Mouse (Mus musculus) intestine, postnatal 0 days (tissue): ENCODE measurements at regions not wholly inside any gene's neighbourhood (a gene's known extent, or its start where the extent isn't known, plus 50 kb on each side); places are given as distances from the start of the nearest gene placed in this dataset.

Experiments
- ATAC-seq: fragments of 200-750 bp; cut with Nextera tagmentation; 2 replicates; pipeline ENCODE4 v1.8.0; 2017; ENCODE audit warnings: mild to moderate bottlenecking, moderate TSS enrichment, moderate library complexity
- H3K27ac ChIP-seq: fragments of 300-500 bp; sonication (generic); 2 replicates; pipeline ENCODE4 v1.5.1; 2014; ENCODE audit warnings: mild to moderate bottlenecking, low read depth, low read length, moderate library complexity
- H3K27me3 ChIP-seq: fragments of 300-500 bp; sonication (generic); replicated peaks from 2 replicates; pipeline ENCODE4 v1.6.1; 2014; ENCODE audit warnings: low read length, mixed read lengths; ENCODE audit not compliant: control insufficient read depth, insufficient read depth
- H3K36me3 ChIP-seq: fragments of 300-500 bp; sonication (generic); 2 replicates; pipeline ENCODE4 v1.6.1; 2014; ENCODE audit warnings: mild to moderate bottlenecking, moderate library complexity; ENCODE audit not compliant: control insufficient read depth, insufficient read depth
- H3K4me1 ChIP-seq: fragments of 300-500 bp; sonication (generic); replicated peaks from 2 replicates; pipeline ENCODE4 v1.6.1; 2014; ENCODE audit warnings: antibody characterized with exemption, low read length, mixed read lengths; ENCODE audit not compliant: control insufficient read depth, insufficient read depth
- H3K4me2 ChIP-seq: fragments of 300-500 bp; sonication (generic); replicated peaks from 2 replicates; pipeline ENCODE4 v1.6.1; 2014; ENCODE audit warnings: low read depth, mild to moderate bottlenecking, moderate library complexity
- H3K4me3 ChIP-seq: fragments of 300-500 bp; sonication (generic); 2 replicates; pipeline ENCODE4 v1.5.1; 2014; ENCODE audit warnings: low read depth, low read length
- H3K9ac ChIP-seq: fragments of 300-500 bp; sonication (generic); 2 replicates; pipeline ENCODE4 v1.6.1; 2014; ENCODE audit warnings: mild to moderate bottlenecking, low read depth, low read length
- H3K9me3 ChIP-seq: fragments of 300-500 bp; sonication (generic); 2 replicates; pipeline ENCODE4 v1.6.1; 2016; ENCODE audit warnings: mixed run types; ENCODE audit not compliant: control insufficient read depth
- CTCF ChIP-seq: sonication (generic); IDR thresholded peaks from 2 replicates; pipeline ENCODE4 v1.5.1; 2016; ENCODE audit warnings: low read depth, mild to moderate bottlenecking, control low read depth, antibody characterized with exemption, moderate library complexity
- WGBS: fragments of 180-500 bp; shearing (Covaris S2); extraction: QIAGEN DNeasy Blood & Tissue Kit; methylation state at CpG from one replicate; pipeline ENCODE4 v1.1.7; 2014; 5-methylcytosine and 5-hydroxymethylcytosine counted together

DNA sequence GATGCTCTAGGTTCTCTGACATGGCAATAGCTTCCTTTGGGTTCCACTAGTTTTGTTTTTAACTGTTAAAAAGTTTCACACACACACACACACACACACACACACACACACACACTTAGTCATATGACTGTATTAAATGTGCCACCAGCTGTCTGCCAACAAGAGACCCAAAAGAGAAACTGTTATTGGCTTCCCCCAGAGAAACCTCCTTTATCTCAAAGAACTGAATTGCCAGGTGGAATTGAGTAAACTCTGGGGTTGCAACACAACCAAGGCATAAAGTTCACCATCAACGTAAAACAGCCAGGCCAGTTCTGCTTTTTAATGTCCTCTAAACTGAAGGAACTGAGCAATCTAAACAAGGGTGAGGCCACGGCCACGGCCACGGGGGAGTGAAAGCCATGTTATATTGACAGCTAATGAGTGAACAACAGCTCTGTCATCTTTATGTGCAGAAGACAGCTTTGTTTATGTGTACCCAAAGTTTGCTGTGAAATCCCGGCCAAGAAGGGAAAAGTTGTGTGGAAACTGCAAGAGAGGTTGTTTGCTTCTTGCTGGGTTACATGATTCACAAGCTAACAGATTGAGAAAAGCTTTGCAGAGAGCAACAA is 69.3 kb downstream of the Btg1 start:
- peaks cover 23% of the 10 kb centered on the region for H3K4me1 ChIP-seq
- H3K27me3 ChIP-seq = no peaks in the 10 kb centered on the region
- TF ChIP-seq CTCF = no peak
- no peaks in the 10 kb centered on the region for H3K36me3 ChIP-seq
- H3K4me3 ChIP-seq = no peak overlapping the region
- peak overlapping the region; percentile 28; the same call in 1 of the 2 replicates for H3K4me2 ChIP-seq
- H3K9me3 ChIP-seq = no peaks in the 10 kb centered on the region
- ATAC-seq = peak; percentile 65
- peak overlapping the region; percentile 54; the same call in 1 of the 2 replicates for H3K27ac ChIP-seq
- 7% methylated on average over 5 of the region's 5 CpGs for WGBS
- H3K9ac ChIP-seq = no peak overlapping the region

DNA sequence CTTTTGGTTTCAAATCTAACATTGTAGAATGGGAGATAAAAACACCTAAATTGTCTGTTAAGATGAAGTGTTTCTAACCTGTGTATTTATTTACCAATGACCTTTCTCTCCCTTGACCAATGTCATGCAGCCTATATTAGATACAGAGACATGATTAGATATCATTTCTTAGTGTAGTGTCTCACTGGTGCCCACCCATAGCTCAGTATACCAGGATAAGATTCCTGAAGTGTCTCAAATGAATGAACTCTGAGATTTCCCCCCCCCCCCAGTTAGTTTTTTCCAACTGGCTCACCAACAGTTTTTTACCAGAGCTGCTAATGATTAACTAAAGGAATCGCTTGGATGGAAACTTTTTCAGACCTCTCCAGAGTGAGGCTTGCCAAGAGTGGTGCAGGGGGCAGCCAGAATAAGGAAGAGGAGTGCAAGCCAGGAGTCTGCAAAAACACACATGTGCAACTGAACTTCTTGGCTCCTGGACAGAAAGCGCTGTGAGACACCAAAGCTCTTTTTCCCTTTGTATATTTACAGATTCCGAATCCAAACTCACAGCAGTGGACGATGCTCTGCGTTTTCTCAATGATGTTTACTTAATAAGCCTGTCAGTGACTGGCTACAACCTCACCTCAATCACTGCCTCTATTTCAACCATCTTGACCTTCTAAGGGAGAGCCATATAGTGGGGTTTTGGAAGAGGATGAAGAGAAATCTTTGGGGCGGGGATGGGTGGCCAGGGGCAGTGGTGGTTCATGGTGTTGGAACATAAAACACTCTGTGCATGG is 70.0 kb downstream of the Btg1 start:
- Histone ChIP-seq H3K4me2 (peak overlapping the region; percentile 28; the same call in 1 of the 2 replicates), H3K4me3 (no peak overlapping the region), H3K9me3 (no peaks in the 10 kb centered on the region), H3K4me1 (peaks cover 27% of the 10 kb centered on the region), H3K27ac (peak overlapping the region; percentile 54), H3K9ac (no peak overlapping the region), H3K36me3 (no peaks in the 10 kb centered on the region), H3K27me3 (no peaks in the 10 kb centered on the region)
- no peak for TF ChIP-seq CTCF
- 12% methylated on average over 6 of the region's 6 CpGs for WGBS
- ATAC-seq = no peak; the same call in 1 of the 2 replicates

DNA sequence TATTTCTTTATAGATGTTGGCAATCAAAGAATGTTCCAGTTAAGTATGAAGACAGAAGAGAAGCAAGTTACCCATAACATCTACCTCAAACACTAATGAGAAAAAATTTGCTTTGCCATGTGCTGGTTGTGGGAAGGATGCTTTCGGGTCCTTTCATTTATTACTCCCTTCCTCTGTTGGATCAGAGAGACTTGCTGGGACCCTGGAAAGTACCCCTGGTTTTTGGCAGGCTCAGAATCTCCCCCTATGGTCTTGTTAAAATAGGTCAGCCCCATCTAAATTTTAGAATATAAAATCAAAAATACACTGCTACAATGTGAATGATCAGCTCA is 70.6 kb downstream of the Btg1 start:
- 68% methylated on average over 1 of the region's 1 CpGs for WGBS
- Histone ChIP-seq H3K27ac (no peak overlapping the region), H3K9me3 (no peaks in the 10 kb centered on the region), H3K27me3 (no peaks in the 10 kb centered on the region), H3K4me2 (no peak overlapping the region), H3K4me3 (no peak overlapping the region), H3K9ac (no peak overlapping the region), H3K36me3 (no peaks in the 10 kb centered on the region), H3K4me1 (peaks cover 27% of the 10 kb centered on the region)
- no peak for TF ChIP-seq CTCF
- no peak for ATAC-seq

DNA sequence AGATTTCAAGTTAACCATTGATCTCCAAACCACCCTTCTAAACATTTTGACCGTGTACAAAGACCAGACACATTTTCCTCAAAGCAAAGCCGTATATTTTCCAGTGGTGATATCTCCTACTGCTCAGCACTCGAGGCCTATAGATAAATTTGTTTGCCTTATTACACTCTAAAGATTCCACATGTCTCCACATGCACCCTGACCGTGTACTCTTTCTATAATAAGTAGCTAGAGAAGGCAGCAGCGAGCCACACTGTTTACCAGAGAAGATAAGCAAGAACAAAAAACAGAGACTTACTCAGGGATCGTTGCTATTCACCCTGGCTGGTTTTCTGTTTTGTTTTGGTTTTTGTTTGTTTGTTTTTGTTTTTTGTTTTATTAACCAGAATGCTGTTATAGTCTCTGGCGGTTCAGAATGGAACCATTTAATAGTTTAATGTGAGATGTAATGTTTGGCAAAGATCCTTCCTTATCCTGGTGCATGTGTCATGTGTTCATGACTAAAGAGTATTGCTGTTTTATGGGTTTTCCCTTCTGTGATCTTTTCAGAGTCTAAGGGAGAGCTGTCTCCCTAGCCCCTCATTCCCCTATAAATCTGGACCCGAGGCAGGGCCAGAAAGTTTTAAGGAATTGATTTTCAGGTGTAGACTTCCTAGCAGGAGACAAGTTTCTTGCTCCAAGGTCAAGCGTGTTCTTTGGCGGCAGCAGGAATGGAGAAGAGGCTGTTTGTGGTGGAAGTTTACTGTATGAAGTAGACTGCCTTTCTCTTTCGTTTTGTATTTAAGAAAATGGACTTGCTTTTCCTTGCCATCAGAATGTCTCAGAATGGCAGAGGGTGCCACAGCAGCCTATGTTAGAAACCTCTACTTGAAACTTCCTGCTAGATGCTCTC is 73.4 kb downstream of the Btg1 start:
- H3K4me1 ChIP-seq = peaks cover 27% of the 10 kb centered on the region
- 0 out of 2 replicates have a peak, but pooled peaks have one; percentile 6 for ATAC-seq
- no peaks in the 10 kb centered on the region for H3K9me3 ChIP-seq
- 18% methylated on average over 11 of the region's 11 CpGs for WGBS
- no peak overlapping the region for H3K9ac ChIP-seq
- peak overlapping the region; percentile 56 for H3K4me2 ChIP-seq
- no peak for TF ChIP-seq CTCF
- no peaks in the 10 kb centered on the region for H3K36me3 ChIP-seq
- no peaks in the 10 kb centered on the region for H3K27me3 ChIP-seq
- peak overlapping the region; percentile 58 for H3K27ac ChIP-seq
- H3K4me3 ChIP-seq = no peak overlapping the region

DNA sequence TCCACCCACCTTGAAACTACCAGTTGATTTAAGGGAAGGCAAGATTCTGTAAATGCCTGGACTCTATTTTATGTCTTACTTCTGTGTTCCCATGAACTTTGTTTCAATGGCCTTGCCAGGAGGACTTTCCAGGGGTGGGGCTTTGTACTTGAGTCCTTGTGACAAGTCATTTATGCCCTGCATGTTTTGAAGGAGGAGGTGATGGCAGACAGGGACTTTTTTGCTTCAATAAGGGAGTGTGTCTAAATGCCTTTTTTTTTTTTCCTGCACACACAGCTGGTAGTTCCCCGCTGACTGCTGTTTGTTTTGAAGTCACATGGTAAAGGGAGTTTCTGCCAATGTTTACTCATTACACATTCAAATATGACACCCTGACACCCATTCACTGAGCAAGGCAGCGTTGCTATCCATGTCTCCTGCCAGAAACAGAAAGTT is 74.1 kb downstream of the Btg1 start:
- Histone ChIP-seq H3K36me3 (no peaks in the 10 kb centered on the region), H3K9ac (no peak overlapping the region), H3K4me1 (peaks cover 27% of the 10 kb centered on the region), H3K27me3 (no peaks in the 10 kb centered on the region), H3K4me3 (no peak overlapping the region), H3K4me2 (peak overlapping the region; percentile 56), H3K9me3 (no peaks in the 10 kb centered on the region), H3K27ac (peak overlapping the region; percentile 58)
- ATAC-seq = peak; percentile 63
- WGBS = 14% methylated on average over 2 of the region's 2 CpGs
- TF ChIP-seq CTCF = no peak
